7 mouse cellular contexts compared by ENCODE assay signal in the genomic region with DNA sequence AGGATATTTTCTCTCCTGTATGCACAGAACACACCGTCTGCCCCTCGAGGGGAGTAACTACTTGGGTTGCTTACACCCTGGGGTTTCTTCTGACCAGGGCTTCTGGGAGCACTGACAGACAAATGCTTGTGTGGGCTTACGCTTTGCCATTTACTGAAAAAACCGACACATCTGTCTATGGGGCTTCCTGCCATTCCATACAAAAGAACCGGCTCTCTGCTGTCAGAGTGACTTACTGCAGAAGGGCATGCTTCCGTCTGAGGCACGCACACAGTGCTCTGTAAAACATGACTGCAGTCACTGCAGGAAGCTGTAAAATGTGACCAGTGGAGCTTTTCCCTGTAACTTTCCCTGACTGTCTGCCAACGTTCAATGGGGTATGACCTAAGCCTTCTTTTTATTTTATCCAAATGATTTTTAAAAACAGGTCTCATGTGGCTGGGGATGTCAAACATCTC.
DNase-seq lines count a peak whose midpoint lies in the region.

No protein-coding gene starts in this region.

- DNase-seq in adipocyte (ENCODE audit: low spot score) (peak; percentile 25), MN1 (ENCODE audit: low spot score) (no peak)
- DNase-seq in embryo, embryonic 10.5 days (ENCODE audit: low spot score), result peak; percentile 59
- DNase-seq in kidney, adult 11 months, result peak; percentile 61
- peak; percentile 74 for DNase-seq in mesoderm, embryonic 11.5 days (ENCODE audit: low read depth, low spot score)
- DNase-seq in left cerebral cortex, adult 9 months (ENCODE audit: low spot score in 2 of 2), result no peak
- no peak for DNase-seq in layer of hippocampus, adult 9-10 months (ENCODE audit: low spot score)

Comparison
In these comparisons a context has a peak if more than half of its experiments do, and no peak if none do; other contexts are left out.
1. DNase-seq: peak in adipocyte (single experiment), embryo, embryonic 10.5 days (single experiment), kidney, adult 11 months (single experiment) and mesoderm, embryonic 11.5 days (single experiment); none in left cerebral cortex, adult 9 months (0 of 2), MN1 (single experiment) and layer of hippocampus, adult 9-10 months (single experiment).